Mouse (Mus musculus) retina, postnatal 1 day (tissue): ENCODE data around the gene Itpkc.

Experiments used
- DNase-seq: peaks from one replicate; pipeline ENCODE4 v3.0.0-alpha.2; 2012

Itpkc gene

GRCm38 (mm10) chr7:27189271-27189931 lies 39.1 kb downstream of the Itpkc start:
- DNase-seq, result peak; percentile 5

GRCm38 (mm10) chr7:27185986-27186385 lies 42.5 kb downstream of the Itpkc start:
- no peak for DNase-seq

GRCm38 (mm10) chr7:27184964-27185363 lies 43.5 kb downstream of the Itpkc start:
- peak; percentile 44 for DNase-seq

DNA sequence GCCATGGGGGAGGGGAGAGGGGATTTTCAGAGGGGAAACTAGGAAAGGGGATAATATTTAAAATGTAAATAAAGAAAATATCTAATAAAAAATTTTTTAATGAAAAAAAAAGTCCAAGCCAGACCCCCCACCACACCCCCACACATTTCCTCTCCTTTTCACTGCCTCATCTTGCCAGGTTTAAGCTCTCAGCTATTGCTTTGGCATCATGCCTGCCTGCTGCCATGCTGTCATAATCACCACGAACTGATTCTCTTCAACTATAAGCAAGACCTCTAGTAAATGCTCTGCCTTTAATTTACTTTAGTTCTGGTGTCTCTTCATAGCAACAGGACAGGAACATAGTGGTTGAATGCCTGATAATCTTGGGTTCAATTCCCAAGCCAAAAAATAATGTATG lies 46.0 kb downstream of the Itpkc start:
- DNase-seq, result no peak

- DNase-seq, result no peak
Observed at GRCm38 (mm10) chr7:27180837-27181695, 47.4 kb downstream of the Itpkc start, which contains the start of the genes Gm21983 and Mia. Gm21983 (minus strand) TSS chr7:27181086. Mia (minus strand) TSS chr7:27181157.

- DNase-seq, result no peak
Observed at GRCm38 (mm10) chr7:27180036-27180435, 48.4 kb downstream of the Itpkc start.

GRCm38 (mm10) chr7:27179217-27179918 lies 49.1 kb downstream of the Itpkc start:
- no peak for DNase-seq

DNA sequence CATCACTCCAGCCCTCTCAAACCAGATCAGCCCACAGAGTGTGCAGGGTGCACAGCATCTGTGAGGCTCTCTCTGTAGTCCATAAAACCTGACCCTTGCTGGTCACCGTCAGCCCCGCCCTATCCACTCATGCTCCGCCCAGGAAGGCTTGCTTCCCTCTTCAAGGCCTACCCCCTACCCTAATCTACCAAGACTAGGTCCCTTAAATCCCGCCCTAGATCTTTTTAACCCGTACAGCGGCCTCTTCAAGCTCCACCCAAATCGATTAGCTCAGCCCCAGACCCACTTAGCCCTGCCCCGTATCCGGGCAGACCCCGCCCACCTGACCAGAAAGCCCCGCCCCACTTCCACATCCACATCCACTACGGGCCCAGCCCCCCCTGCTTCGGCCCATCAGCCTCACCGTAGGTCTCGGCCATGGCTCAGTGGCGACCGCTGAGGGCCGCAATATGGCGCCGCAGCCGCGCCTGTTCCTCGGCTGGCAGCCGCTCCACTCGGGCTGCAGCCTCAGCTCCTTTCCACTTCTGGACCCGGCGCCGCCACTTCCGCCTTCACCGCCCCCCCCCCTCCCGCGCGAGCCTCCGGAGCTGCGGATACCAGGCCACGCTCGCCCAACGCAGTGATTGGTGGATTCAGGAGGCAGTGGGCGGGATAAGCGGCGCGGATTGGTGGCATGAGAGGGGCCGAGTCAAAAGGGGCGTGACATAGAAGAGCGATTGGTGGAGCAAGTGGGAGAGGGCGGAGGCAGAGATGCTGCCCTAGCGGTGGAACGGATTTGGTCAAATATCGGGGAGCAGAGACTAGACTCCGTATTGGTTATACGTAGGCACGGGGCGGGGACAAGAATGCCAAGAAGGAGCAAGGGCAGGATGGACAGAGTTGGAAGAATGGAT lies 49.9 kb downstream of the Itpkc start, which contains the start of gene Rab4b:
Rab4b (minus strand) TSS at position 573 of the 893 bp plus-strand sequence.
- DNase-seq, result peak; percentile 100

DNA sequence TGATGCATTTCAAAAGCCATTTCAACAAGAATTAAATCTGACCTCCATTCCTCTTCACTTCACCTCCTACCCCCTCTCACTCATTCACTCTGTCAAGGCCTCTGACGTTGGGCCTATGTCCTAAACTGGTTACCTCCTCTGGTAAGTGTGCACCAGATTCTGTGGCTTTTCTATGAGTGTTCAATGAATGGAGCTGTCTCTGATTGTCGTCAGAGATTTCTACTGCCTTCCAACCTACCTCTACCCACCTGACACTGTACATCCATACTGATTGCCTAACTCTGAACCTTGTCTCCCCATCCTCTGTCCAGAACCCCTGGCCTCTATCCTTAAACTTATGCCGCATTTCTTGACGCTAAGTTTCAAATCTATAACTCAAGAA lies 50.5 kb downstream of the Itpkc start:
- no peak for DNase-seq

- no peak for DNase-seq
Observed at GRCm38 (mm10) chr7:27174896-27175295, 53.6 kb downstream of the Itpkc start.

DNA sequence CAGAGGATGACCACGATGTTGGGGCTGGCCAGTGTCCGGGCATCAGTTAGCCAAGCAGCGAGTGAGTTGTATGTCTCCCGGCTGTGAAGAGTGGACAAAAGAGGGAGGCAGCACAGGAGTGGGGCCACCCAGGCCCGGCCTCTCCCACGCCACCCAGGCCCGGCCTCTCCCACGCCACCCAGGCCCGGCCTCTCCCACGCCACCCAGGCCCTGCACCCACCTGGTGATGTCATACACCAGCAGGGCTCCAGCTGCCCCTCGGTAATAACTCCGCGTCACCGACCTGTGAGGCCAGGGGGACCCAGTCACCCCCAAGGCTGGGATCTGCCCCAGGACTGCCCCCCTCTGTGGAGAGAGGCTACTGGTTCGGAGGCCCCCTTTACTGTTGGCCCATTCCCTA lies 54.0 kb downstream of the Itpkc start:
- no peak for DNase-seq

- DNase-seq, result no peak
Observed at GRCm38 (mm10) chr7:27170981-27171380, 57.5 kb downstream of the Itpkc start.

DNA sequence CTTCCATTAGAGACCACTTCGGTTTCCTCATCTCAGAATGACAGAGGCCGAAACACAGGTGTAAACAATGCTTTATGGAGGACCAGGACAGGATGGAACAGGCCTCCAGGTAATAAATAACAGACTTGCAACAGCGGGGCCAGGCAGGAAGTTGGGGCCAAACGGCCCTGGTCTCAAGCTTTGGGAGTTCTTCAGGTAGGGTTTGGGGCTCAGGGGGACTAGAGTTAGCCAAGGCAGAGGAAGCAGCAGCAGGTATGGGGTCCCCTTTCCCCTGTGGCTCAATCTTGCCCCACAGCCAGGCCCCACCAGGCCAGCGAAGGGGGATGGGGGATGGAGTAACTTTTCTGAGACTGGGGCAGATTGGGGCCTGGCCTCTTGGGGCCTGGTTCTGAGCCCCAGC lies 60.1 kb downstream of the Itpkc start:
- DNase-seq, result no peak

DNA sequence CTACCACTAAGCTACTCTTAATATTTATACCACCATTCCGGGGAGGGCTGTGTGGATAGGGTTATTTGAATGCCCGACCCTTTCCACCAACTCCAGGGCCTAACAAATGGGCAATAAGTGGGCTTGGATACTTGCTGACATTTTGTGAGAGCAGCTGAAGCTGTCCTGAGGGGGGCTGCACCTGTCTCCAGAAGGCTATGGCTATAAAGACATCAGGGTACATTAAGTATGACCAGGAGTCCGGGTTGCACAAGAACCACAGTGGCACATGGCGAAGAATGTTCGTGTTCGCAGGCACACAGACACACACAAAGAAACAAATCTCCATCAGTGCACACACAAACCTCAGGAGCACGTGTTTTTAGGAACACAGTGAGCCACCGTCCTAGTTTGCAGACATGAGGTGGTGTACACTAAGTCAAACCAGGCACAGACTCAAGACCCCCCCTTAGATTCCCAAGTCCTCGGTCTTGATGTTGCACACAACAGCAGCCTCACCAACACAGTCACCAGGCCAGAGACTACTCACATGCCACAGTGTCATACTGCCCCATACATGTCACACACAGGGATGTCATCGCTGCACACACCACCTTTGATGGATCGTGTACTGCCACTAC lies 60.9 kb downstream of the Itpkc start:
- no peak for DNase-seq

- DNase-seq, result peak; percentile 95
Observed at GRCm38 (mm10) chr7:27166614-27167474, 61.6 kb downstream of the Itpkc start, which contains the start of gene Egln2. Egln2 (minus strand) TSS chr7:27166802.

GRCm38 (mm10) chr7:27166229-27166613 lies 62.2 kb downstream of the Itpkc start:
- peak; percentile 87 for DNase-seq

DNA sequence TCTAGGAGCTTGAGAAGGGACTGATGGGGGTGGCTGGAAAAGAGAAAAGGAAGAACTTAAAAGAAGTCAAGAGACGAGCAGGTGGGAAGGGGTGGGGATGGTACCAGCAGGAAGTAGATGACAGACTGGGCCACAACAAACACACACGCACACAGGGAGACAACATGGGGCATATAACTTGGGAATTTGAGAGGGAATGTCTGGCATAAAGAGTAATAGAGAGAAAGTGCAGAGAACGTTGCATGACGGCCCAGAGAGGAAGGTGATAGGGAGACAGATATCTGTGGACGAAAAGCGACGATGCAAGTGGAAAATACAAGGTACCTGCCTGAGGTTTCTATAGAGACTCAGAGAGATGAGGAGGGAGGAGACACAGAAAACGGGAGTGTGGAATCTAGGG lies 62.8 kb downstream of the Itpkc start:
- no peak for DNase-seq

- no peak for DNase-seq
Observed at GRCm38 (mm10) chr7:27165007-27165655, 63.3 kb downstream of the Itpkc start.

DNA sequence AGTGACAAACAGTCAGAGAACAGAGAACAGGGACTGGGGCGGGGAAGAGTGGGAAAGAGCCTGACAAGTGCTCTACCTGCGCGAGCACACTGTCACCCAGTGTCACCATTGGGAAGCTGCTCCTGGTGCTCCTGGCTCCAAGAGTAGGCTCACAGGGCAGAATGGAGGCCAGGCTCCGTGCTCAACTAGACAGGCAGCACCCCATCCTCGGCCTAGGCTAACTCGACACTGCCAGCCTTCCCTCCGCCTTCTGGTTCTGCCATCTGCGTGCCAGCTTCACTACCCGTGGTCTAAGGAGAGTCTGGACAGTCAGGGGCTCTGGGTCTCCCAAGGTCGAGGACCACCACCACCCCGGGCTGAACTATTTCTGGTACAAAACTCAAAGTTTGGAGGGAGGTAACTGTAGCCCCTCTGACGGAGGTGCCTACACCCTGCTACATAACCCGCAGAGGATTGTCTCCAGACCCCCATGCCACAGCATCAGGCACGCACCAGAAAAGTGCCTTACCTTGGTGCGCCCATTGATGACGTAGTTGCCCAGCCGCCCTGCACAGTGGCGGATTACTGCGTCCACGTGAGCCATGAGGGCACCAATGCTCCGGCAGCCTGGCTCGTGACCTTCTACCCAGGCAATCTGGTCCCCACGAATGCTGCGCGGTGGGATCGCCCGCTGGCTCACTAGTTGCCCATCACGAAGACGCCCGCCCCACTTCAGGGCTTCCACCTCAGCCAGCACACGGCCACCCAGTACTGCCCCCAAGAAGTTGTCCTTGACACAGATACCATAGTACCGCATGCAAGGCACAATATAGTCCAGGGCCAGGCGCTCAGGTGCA lies 64.1 kb downstream of the Itpkc start:
- DNase-seq, result no peak
